Mouse (Mus musculus): Measurements from ENCODE around the gene Nxn.
"Not testable (repeated sequence)": the region's sequence is repeated elsewhere in the genome, so short reads cannot be mapped to it uniquely, and the experiment has no call there.

The Nxn gene

GRCm38 (mm10) chr11:76216681-76217389 lies 182.1 kb downstream of the Nxn start:
- peak; percentile 54 for DNase-seq (ENCODE audit: low read depth, low spot score)

GRCm38 (mm10) chr11:76216049-76216540 lies 182.8 kb downstream of the Nxn start:
- DNase-seq (ENCODE audit: low read depth, low spot score), result no peak

GRCm38 (mm10) chr11:76215011-76215410 lies 183.9 kb downstream of the Nxn start:
- no peak for DNase-seq (ENCODE audit: low read depth, low spot score)

GRCm38 (mm10) chr11:76213841-76214240 lies 185.1 kb downstream of the Nxn start:
- no peak for DNase-seq (ENCODE audit: low read depth, low spot score)

GRCm38 (mm10) chr11:76211595-76211994 lies 187.3 kb downstream of the Nxn start:
- not testable (repeated sequence) for DNase-seq (ENCODE audit: low read depth, low spot score)

- DNase-seq (ENCODE audit: low read depth, low spot score), result no peak
Measured at GRCm38 (mm10) chr11:76210228-76210985, 188.5 kb downstream of the Nxn start.
